Mouse (Mus musculus): ENCODE results near the gene Cadps2.

- TF ChIP-seq CTCF (IDR thresholded peaks at IDR 0.05; ENCODE audit: borderline replicate concordance, insufficient read depth, low read length), result no peak
- TF ChIP-seq POLR2A (IDR thresholded peaks at IDR 0.05; ENCODE audit: low read depth, low read length), result no peak
Observed at GRCm38 (mm10) chr6:23830741-23831140, 8.5 kb downstream of the Cadps2 start.
